Comparison of ENCODE assay signal across 9 mouse cellular contexts in the genomic region with DNA sequence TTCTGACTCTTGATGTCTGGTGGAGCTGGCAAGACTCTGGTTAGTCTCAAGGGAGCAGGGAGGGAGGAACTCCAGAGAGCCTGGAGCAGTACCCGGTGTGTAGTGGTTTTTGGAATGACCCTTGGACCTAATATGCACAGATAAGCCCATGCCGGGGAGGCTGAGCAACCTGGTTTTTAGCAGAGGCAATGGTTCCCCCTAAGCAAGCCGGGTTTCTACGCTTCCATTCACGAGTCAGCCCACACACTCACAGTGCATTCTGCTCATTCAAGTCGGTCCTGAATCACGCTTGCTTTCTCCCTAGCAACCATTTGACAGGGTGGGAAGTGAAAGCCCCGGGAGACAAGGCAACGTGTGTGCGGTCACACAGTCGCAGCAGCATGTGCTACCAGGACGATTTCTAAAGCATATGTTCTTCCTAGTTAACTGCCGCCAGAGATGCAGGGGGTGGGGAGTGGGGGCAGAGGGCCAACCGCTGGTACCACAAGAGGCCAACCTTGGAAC. TPM values are rescaled to one million over a fixed set of nuclear protein-coding genes. Genes with fewer than 3 reads are reported as not detected.
DNase-seq lines count a peak whose midpoint lies in the region; ATAC-seq and TF ChIP-seq lines count a peak whose summit lies in the region.
"Had no signal": no experiment of that assay in that cellular context is flagged by ENCODE, and none has a peak within 500 bp of the region (broad histone marks: within the 10 kb centered on the region; RNA-seq: fewer than 3 reads in every experiment).

No protein-coding gene starts in this region.

- H3K36me3 ChIP-seq in heart, embryonic 13.5 days: peaks cover 30% of the 10 kb centered on the region
- H3K36me3 ChIP-seq in midbrain, postnatal 0 days (ENCODE audit: insufficient read depth, low read length): 0 out of 2 replicates have a peak, but pooled peaks cover 6% of the 10 kb centered on the region
- H3K36me3 ChIP-seq: lung, embryonic 15.5 days had no signal

- 12% methylated on average over 14 of the region's 14 CpGs for WGBS in heart, embryonic 13.5 days
- 3% methylated on average over 14 of the region's 14 CpGs for WGBS in midbrain, postnatal 0 days

- H3K27ac ChIP-seq in heart, embryonic 13.5 days (replicated peaks): peak overlapping the region; percentile 59
- H3K27ac ChIP-seq in midbrain, postnatal 0 days (ENCODE audit: low read depth, low read length): peak overlapping the region; percentile 47; the same call in 1 of the 2 replicates
- H3K27ac ChIP-seq: lung, embryonic 15.5 days had no signal

- no peaks in the 10 kb centered on the region for H3K27me3 ChIP-seq in heart, embryonic 13.5 days (replicated peaks)
- H3K27me3 ChIP-seq in midbrain, postnatal 0 days (ENCODE audit: insufficient read depth, low read length): 0 out of 2 replicates have a peak, but pooled peaks cover 3% of the 10 kb centered on the region
- H3K27me3 ChIP-seq: lung, embryonic 15.5 days had no signal

- H3K9me3 ChIP-seq in heart, embryonic 13.5 days: no peaks in the 10 kb centered on the region
- H3K9me3 ChIP-seq in midbrain, postnatal 0 days (ENCODE audit: low read length): no peaks in the 10 kb centered on the region
- H3K9me3 ChIP-seq: lung, embryonic 15.5 days had no signal

- intact Hi-C loops in gastrocnemius, postnatal 14 days (cut with DNase I; ENCODE audit: low total_unique reads): no loop called here

- H3K4me3 ChIP-seq in heart, embryonic 13.5 days: 0 out of 2 replicates have a peak overlapping the region, but pooled peaks have one; percentile 5
- no peak overlapping the region for H3K4me3 ChIP-seq in midbrain, postnatal 0 days (ENCODE audit: low read depth, low read length)
- H3K4me3 ChIP-seq: lung, embryonic 15.5 days had no signal

- ATAC-seq in heart, embryonic 13.5 days (ENCODE audit: extremely low read depth, insufficient number of reproducible peaks, low FRiP score, low TSS enrichment): no peak; the same call in 1 of the 2 replicates
- ATAC-seq in midbrain, postnatal 0 days (ENCODE audit: low FRiP score): peak; percentile 75
- ATAC-seq in monocyte, adult 5-6 weeks (replicated peaks; ENCODE audit: insufficient number of reproducible peaks, low FRiP score, low TSS enrichment, poor library complexity, severe bottlenecking): no peak

- peak overlapping the region; percentile 43 for H3K4me2 ChIP-seq in heart, embryonic 13.5 days
- H3K4me2 ChIP-seq in midbrain, postnatal 0 days (ENCODE audit: low read depth, low read length, poor library complexity, severe bottlenecking): peak overlapping the region; percentile 26; the same call in 1 of the 2 replicates
- H3K4me2 ChIP-seq: lung, embryonic 15.5 days had no signal

- no peak for DNase-seq in heart, adult 11 months
- peak; percentile 61 to 85 for DNase-seq in frontal cortex, adult 2 months (ENCODE audit: extremely low spot score in 1 of 2, low spot score in 1 of 2)
- peak; percentile 64 to 68 for DNase-seq in layer of hippocampus, postnatal 36 days
- peak; percentile 89 for DNase-seq in midbrain, postnatal 0 days (ENCODE audit: low spot score)
- DNase-seq in adrenal gland, adult 2 months: no peak
- no peak for DNase-seq in gastrocnemius, postnatal 14 days

- H3K4me1 ChIP-seq in heart, embryonic 13.5 days: peaks cover 36% of the 10 kb centered on the region
- peaks cover 21% of the 10 kb centered on the region for H3K4me1 ChIP-seq in midbrain, postnatal 0 days (ENCODE audit: insufficient read depth, low read length)
- H3K4me1 ChIP-seq: lung, embryonic 15.5 days had no signal

- no peak for TF ChIP-seq CTCF in midbrain, postnatal 0 days (IDR thresholded peaks at IDR 0.05)

- peak overlapping the region; percentile 41 for H3K9ac ChIP-seq in heart, embryonic 13.5 days
- peak overlapping the region; percentile 33; the same call in 1 of the 2 replicates for H3K9ac ChIP-seq in midbrain, postnatal 0 days (replicated peaks; ENCODE audit: low read length, poor library complexity, severe bottlenecking)
- H3K9ac ChIP-seq: lung, embryonic 15.5 days had no signal

RNA-seq across cellular contexts. Expression of a gene that starts 21.7 kb away (rescaled TPM):
- 0.69 and 1.1 TPM in 2 replicates for polyA plus RNA-seq in heart, embryonic 13.5 days (2015; fragmentation: Nextera tagmentation; extraction: Ambion mirVana)
- 5.5 and 6.9 TPM in 2 replicates for polyA plus RNA-seq in frontal cortex, adult 2 months (2012; rRNA removed)
- 1 to 10 TPM; 5.0 to 6.0 TPM for total RNA-seq in layer of hippocampus, postnatal 36 days (2021)
- total RNA-seq in midbrain, postnatal 0 days (2014; rRNA removed): 1.2 and 1.8 TPM in 2 replicates
- polyA plus RNA-seq in midbrain, postnatal 0 days (2015; fragmentation: Nextera tagmentation; extraction: Ambion mirVana): 3.0 and 3.3 TPM in 2 replicates
- not detected for total RNA-seq in adrenal gland, adult 2 months (2021)
- not detected in 2 replicates for polyA plus RNA-seq in adrenal gland, adult 2 months (2012; rRNA removed)
- 3.0 TPM in 2 of 3 replicates, not detected in the other for total RNA-seq in monocyte, adult 5-6 weeks (2017)
- under 1 TPM; 0.37 to 0.42 TPM for total RNA-seq in gastrocnemius, postnatal 14 days (2021)

Comparison
In these comparisons a context has a peak if more than half of its experiments do, and no peak if none do; other contexts are left out.
1. DNase-seq: peak in frontal cortex, adult 2 months (2 of 2), layer of hippocampus, postnatal 36 days (2 of 2) and midbrain, postnatal 0 days (single experiment); none in heart, adult 11 months (single experiment), adrenal gland, adult 2 months (single experiment) and gastrocnemius, postnatal 14 days (single experiment).